11 mouse cellular contexts compared by ENCODE assay signal in the genomic region with DNA sequence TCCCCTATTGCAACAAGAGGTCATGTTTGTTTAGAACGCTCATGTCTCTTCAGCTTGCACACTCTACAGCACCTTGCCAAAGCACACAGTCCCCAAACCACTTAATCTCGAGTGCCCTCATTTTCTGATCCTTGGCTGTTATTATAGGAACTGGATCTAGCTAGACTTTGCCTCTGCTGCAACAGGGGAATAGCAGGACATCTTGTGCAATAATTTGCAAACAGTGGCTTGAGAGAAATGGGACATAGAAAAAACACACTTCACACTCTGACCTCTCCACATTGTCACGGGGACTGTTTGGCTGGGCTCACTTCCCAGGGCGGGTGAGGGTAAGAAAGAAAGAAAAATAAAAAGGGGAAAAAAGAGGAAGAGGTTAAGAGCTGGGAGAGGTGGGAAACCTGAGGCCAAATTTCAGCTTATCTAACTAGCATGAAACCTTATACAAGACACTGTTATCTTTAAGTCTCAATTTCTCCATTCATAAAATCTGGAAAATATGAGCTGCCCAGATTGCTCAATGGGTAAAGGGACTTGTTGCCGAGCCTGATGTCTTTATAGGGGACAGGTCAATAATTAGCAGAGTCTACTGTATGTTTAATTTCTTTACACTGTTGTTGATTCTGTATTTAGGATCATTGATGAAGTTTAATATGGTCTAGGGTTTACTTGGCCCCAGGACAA.
DNase-seq lines count a peak whose midpoint lies in the region; ATAC-seq and TF ChIP-seq lines count a peak whose summit lies in the region.
"Had no signal": no experiment of that assay in that cellular context is flagged by ENCODE, and none has a peak within 500 bp of the region (broad histone marks: within the 10 kb centered on the region; RNA-seq: fewer than 3 reads in every experiment).

No protein-coding gene starts in this region.

- no peak overlapping the region for H3K9ac ChIP-seq in heart, adult 2 months (ENCODE audit: low read depth, low read length)
- no peak overlapping the region for H3K9ac ChIP-seq in heart, embryonic 16.5 days (ENCODE audit: low read length)
- H3K9ac ChIP-seq in liver, embryonic 14.5 days (replicated peaks) = no peak overlapping the region
- H3K9ac ChIP-seq: stomach, embryonic 15.5 days had no signal

- peak overlapping the region; percentile 47 for H3K27ac ChIP-seq in heart, adult 2 months
- no peak overlapping the region for H3K27ac ChIP-seq in heart, embryonic 16.5 days (ENCODE audit: low read length)
- H3K27ac ChIP-seq in liver, embryonic 14.5 days = no peak overlapping the region
- H3K27ac ChIP-seq: stomach, embryonic 15.5 days had no signal

- peak; percentile 51 to 65 for DNase-seq in heart, adult 2 months
- no peak for DNase-seq in heart, postnatal 4 days
- peak; percentile 12 to 24 (median 17) for DNase-seq in liver, embryonic 14.5 days (ENCODE audit: low read depth in 3 of 3, low spot score in 3 of 3)
- DNase-seq in skeletal muscle tissue, adult 2 months (ENCODE audit: low read depth, low spot score) = peak; percentile 58
- no peak for DNase-seq in cerebellum, adult 18-20 months
- DNase-seq in right cerebral cortex, adult 18-20 months = no peak
- DNase-seq: layer of hippocampus, postnatal 36 days had no signal

- H3K4me2 ChIP-seq in heart, embryonic 16.5 days (ENCODE audit: low read depth, low read length) = no peak overlapping the region
- no peak overlapping the region for H3K4me2 ChIP-seq in liver, embryonic 14.5 days (ENCODE audit: low read depth)
- H3K4me2 ChIP-seq: midbrain, embryonic 11.5 days; stomach, embryonic 15.5 days had no signal

- H3K4me1 ChIP-seq in heart, adult 2 months (ENCODE audit: control insufficient read depth, insufficient read depth, low read length) = peaks cover 6% of the 10 kb centered on the region
- H3K4me1 ChIP-seq in heart, embryonic 16.5 days (ENCODE audit: control insufficient read depth, insufficient read depth, low read length) = peaks cover 3% of the 10 kb centered on the region; the same call in 1 of the 2 replicates
- peaks cover 0 to 7% of the 10 kb centered on the region in 2 experiments; a peak in 2 of 4 replicates for H3K4me1 ChIP-seq in liver, embryonic 14.5 days (replicated peaks; ENCODE audit: control insufficient read depth in 2 of 2, insufficient read depth in 2 of 2, low read length in 1 of 2)
- H3K4me1 ChIP-seq: stomach, embryonic 15.5 days had no signal

- no peak for TF ChIP-seq EP300 in heart, adult 2 months (IDR thresholded peaks at IDR 0.05; ENCODE audit: insufficient read depth, low read depth, low read length)
- TF ChIP-seq EP300 in liver, embryonic 14.5 days (IDR thresholded peaks at IDR 0.05; ENCODE audit: low read depth) = no peak

- intact Hi-C loops in heart, adult 2 months (cut with DNase I) = loop anchor here (5.0 kb wide), 1 partner anchor 316 kb away; no protein-coding TSS in a partner anchor

- TF ChIP-seq CTCF in heart, adult 2 months (IDR thresholded peaks at IDR 0.05) = no peak
- no peak for TF ChIP-seq CTCF in liver, embryonic 14.5 days (IDR thresholded peaks at IDR 0.05; ENCODE audit: low read depth)

- H3K36me3 ChIP-seq in heart, adult 2 months (ENCODE audit: control insufficient read depth, insufficient read depth, low read length) = no peaks in the 10 kb centered on the region
- no peaks in the 10 kb centered on the region for H3K36me3 ChIP-seq in heart, embryonic 16.5 days (ENCODE audit: control insufficient read depth, insufficient read depth)
- no peaks in the 10 kb centered on the region for H3K36me3 ChIP-seq in liver, embryonic 14.5 days (replicated peaks; ENCODE audit: control insufficient read depth, insufficient read depth, low read depth)
- H3K36me3 ChIP-seq: stomach, embryonic 15.5 days had no signal

- H3K79me2 ChIP-seq in heart, adult 2 months (replicated peaks; ENCODE audit: control insufficient read depth, insufficient read depth, low read length) = no peaks in the 10 kb centered on the region

- no peak overlapping the region for H3K4me3 ChIP-seq in heart, adult 2 months
- no peak overlapping the region for H3K4me3 ChIP-seq in heart, embryonic 16.5 days (ENCODE audit: low read length)
- no peak overlapping the region for H3K4me3 ChIP-seq in liver, embryonic 14.5 days (ENCODE audit: insufficient read depth in 1 of 2, low read depth in 2 of 2, low read length in 2 of 2)
- H3K4me3 ChIP-seq: stomach, embryonic 15.5 days had no signal

- no peaks in the 10 kb centered on the region; the same call in 1 of the 2 replicates for H3K9me3 ChIP-seq in heart, embryonic 16.5 days (replicated peaks; ENCODE audit: control insufficient read depth, low read length)
- H3K9me3 ChIP-seq in liver, embryonic 14.5 days (ENCODE audit: control insufficient read depth, low read length) = no peaks in the 10 kb centered on the region
- H3K9me3 ChIP-seq: stomach, embryonic 15.5 days had no signal

- H3K27me3 ChIP-seq in heart, adult 2 months (ENCODE audit: control insufficient read depth, insufficient read depth, low read length) = no peaks in the 10 kb centered on the region
- H3K27me3 ChIP-seq in heart, embryonic 16.5 days (ENCODE audit: control insufficient read depth, insufficient read depth, low read length) = no peaks in the 10 kb centered on the region
- H3K27me3 ChIP-seq in liver, embryonic 14.5 days (ENCODE audit: control insufficient read depth, insufficient read depth, low read length) = no peaks in the 10 kb centered on the region
- H3K27me3 ChIP-seq: stomach, embryonic 15.5 days had no signal

- 44% methylated on average over 5 of the region's 5 CpGs for WGBS in heart, adult 2 months
- WGBS in heart, embryonic 16.5 days = 47% methylated on average over 5 of the region's 5 CpGs
- 25% methylated on average over 5 of the region's 5 CpGs for WGBS in liver, embryonic 14.5 days (ENCODE audit: insufficient replicate concordance)

- TF ChIP-seq POLR2A in heart, adult 2 months (IDR thresholded peaks at IDR 0.05; ENCODE audit: insufficient read depth, low read depth, low read length) = no peak

- ATAC-seq in heart, embryonic 16.5 days (replicated peaks; ENCODE audit: extremely low read depth, insufficient read depth, low FRiP score) = peak; percentile 32; the same call in 1 of the 2 replicates
- peak; percentile 74 for ATAC-seq in liver, embryonic 14.5 days (ENCODE audit: insufficient read depth)
- no peak for ATAC-seq in activated CD4-positive, CD25-positive, alpha-beta regulatory T cell, adult 4 months

Comparison
In these comparisons a context has a peak if more than half of its experiments do, and no peak if none do; other contexts are left out.
1. DNase-seq: peak in heart, adult 2 months (2 of 2), liver, embryonic 14.5 days (3 of 3) and skeletal muscle tissue, adult 2 months (single experiment); none in heart, postnatal 4 days (single experiment), cerebellum, adult 18-20 months (0 of 2) and right cerebral cortex, adult 18-20 months (single experiment).